Mouse (Mus musculus): ENCODE measurements around the gene Irx3. TPM values are rescaled to one million over a fixed set of nuclear protein-coding genes. Genes with fewer than 3 reads are reported as not detected.

The Irx3 gene
- polyA plus RNA-seq, 1 experiment from 2014 or later = 13.4 TPM

DNA sequence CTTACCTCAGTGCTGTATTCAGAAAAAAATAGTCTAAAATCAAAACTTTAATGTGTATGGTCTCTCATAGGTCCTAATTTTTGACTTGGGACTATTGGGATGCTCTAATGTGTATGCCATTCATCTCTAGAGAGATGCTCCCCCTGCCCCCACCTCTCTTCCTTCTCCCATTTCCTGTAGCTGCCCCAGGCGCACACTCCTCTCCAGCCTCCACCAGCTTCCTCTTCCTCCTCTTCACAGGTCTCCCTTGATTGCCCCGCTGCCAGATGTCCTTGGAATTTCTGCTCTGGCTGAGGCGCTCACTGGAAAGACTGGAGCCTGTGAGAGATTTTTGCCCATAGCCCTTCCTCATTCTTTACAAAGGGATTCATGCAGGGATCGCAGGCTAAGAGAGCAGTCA lies 20.9 kb upstream of the Irx3 start:
- no peak overlapping the region for H3K9ac ChIP-seq (ENCODE audit: low read length)
- no peaks in the 10 kb centered on the region for H3K36me3 ChIP-seq (ENCODE audit: control insufficient read depth, insufficient read depth)
- no peak for ATAC-seq (replicated peaks; ENCODE audit: extremely low read depth, insufficient read depth, low FRiP score)
- peaks cover 16% of the 10 kb centered on the region for H3K4me1 ChIP-seq (ENCODE audit: control insufficient read depth, insufficient read depth, low read length)
- no peak overlapping the region for H3K4me3 ChIP-seq (ENCODE audit: low read length)
- no peaks in the 10 kb centered on the region for H3K9me3 ChIP-seq (replicated peaks; ENCODE audit: control insufficient read depth, low read length)
- no peak overlapping the region for H3K27ac ChIP-seq (ENCODE audit: low read length)
- WGBS = 43% methylated on average over 4 of the region's 4 CpGs
- H3K4me2 ChIP-seq (ENCODE audit: low read depth, low read length) = no peak overlapping the region
- peaks cover 3% of the 10 kb centered on the region for H3K27me3 ChIP-seq (ENCODE audit: control insufficient read depth, insufficient read depth, low read length)

DNA sequence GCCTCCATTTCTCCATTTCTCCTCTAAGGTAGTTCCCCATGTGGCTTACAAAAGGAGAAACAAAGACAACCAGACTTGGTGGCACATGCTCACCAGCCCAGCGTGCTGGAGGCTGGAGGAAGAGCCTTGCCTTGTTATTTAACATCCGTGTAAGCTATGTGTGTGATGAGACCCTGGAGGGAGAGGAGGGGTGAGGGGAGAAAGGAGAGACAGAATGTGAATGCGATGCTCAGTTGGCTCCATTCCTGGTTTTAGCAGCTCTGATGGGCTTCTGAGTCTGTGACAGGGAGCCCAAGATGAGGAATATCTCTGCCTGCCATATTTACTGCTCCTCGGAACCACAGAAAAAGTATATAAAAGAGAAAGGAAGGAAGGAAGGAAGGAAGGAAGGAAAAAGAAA lies 20.1 kb upstream of the Irx3 start:
- H3K27me3 ChIP-seq (ENCODE audit: control insufficient read depth, insufficient read depth, low read length) = peaks cover 3% of the 10 kb centered on the region
- no peaks in the 10 kb centered on the region for H3K9me3 ChIP-seq (replicated peaks; ENCODE audit: control insufficient read depth, low read length)
- no peak overlapping the region for H3K9ac ChIP-seq (ENCODE audit: low read length)
- ATAC-seq (replicated peaks; ENCODE audit: extremely low read depth, insufficient read depth, low FRiP score) = no peak
- peaks cover 16% of the 10 kb centered on the region for H3K4me1 ChIP-seq (ENCODE audit: control insufficient read depth, insufficient read depth, low read length)
- H3K4me3 ChIP-seq (ENCODE audit: low read length) = no peak overlapping the region
- no peak overlapping the region for H3K27ac ChIP-seq (ENCODE audit: low read length)
- WGBS = 53% methylated on average over 4 of the region's 4 CpGs
- H3K4me2 ChIP-seq (ENCODE audit: low read depth, low read length) = no peak overlapping the region
- H3K36me3 ChIP-seq (ENCODE audit: control insufficient read depth, insufficient read depth) = no peaks in the 10 kb centered on the region

DNA sequence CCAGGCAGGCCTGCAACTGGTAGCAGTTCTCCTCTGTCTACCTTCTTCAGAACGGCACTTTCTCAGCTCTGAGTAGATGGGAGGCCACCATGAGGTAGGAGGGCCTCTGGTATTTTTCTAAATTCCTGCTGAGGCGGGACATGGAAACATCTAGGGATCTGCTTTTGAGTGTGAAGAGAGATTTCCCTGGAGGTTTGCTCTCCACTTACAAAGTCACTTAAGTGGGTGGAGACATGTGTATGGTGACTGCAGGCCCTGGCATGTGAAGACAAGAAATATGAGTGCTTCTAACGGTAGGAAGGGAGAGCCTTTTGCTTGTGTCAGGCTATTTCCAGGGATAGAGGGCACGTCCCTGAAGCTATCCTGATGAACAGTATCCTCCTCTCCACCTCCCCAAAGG lies 17.9 kb upstream of the Irx3 start:
- peaks cover 16% of the 10 kb centered on the region for H3K4me1 ChIP-seq (ENCODE audit: control insufficient read depth, insufficient read depth, low read length)
- no peak overlapping the region for H3K9ac ChIP-seq (ENCODE audit: low read length)
- no peaks in the 10 kb centered on the region for H3K9me3 ChIP-seq (replicated peaks; ENCODE audit: control insufficient read depth, low read length)
- ATAC-seq (replicated peaks; ENCODE audit: extremely low read depth, insufficient read depth, low FRiP score) = no peak
- WGBS = 44% methylated on average over 4 of the region's 4 CpGs
- no peak overlapping the region for H3K4me2 ChIP-seq (ENCODE audit: low read depth, low read length)
- H3K27me3 ChIP-seq (ENCODE audit: control insufficient read depth, insufficient read depth, low read length) = peaks cover 3% of the 10 kb centered on the region
- no peak overlapping the region for H3K4me3 ChIP-seq (ENCODE audit: low read length)
- no peaks in the 10 kb centered on the region for H3K36me3 ChIP-seq (ENCODE audit: control insufficient read depth, insufficient read depth)
- 0 out of 2 replicates have a peak overlapping the region, but pooled peaks have one; percentile 7 for H3K27ac ChIP-seq (ENCODE audit: low read length)

DNA sequence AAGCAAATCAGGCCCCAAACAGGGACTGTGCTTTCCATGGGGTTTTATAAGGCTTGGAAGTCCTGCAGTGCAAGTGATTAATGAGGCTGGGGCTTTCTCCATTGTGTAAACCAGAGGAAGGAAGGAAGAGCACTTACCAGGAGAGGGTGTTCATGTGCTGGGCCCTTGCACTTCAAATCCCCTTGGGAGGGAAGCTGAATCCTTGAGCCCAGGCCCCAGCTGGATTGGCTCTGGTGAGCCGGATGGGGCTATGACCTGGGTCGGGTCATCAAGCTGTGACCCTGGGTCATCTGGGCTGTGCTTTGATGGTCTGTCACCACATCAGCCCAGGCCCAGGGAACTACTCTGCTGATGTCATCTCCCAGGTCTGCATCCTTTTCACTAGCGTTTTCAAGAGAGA lies 16.9 kb upstream of the Irx3 start:
- H3K27ac ChIP-seq (ENCODE audit: low read length) = no peak overlapping the region
- no peak for ATAC-seq (replicated peaks; ENCODE audit: extremely low read depth, insufficient read depth, low FRiP score)
- no peak overlapping the region for H3K9ac ChIP-seq (ENCODE audit: low read length)
- H3K4me1 ChIP-seq (ENCODE audit: control insufficient read depth, insufficient read depth, low read length) = peaks cover 19% of the 10 kb centered on the region
- peaks cover 3% of the 10 kb centered on the region for H3K27me3 ChIP-seq (ENCODE audit: control insufficient read depth, insufficient read depth, low read length)
- no peaks in the 10 kb centered on the region for H3K9me3 ChIP-seq (replicated peaks; ENCODE audit: control insufficient read depth, low read length)
- no peaks in the 10 kb centered on the region for H3K36me3 ChIP-seq (ENCODE audit: control insufficient read depth, insufficient read depth)
- no peak overlapping the region for H3K4me3 ChIP-seq (ENCODE audit: low read length)
- 17% methylated on average over 3 of the region's 3 CpGs for WGBS
- H3K4me2 ChIP-seq (ENCODE audit: low read depth, low read length) = no peak overlapping the region

DNA sequence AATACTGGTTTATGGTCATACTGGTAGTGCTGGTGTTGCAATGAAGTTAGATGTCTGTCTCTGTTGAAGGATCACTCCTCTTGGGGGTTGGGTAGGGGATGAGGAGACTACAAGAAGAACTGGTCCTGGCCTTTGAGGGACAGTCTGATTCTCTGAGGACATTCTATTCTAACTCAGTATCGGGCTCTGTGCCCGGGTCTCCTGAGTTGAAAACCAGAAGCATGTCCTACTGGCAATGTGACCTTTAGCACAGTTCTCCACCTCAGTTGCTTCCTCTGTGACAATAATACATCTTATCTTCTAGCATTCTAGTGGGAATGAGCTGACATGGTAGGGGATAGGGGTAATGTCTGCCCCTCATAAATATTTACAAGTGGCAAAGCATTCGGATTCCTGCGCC lies 12.2 kb upstream of the Irx3 start:
- Histone ChIP-seq H3K4me1 (ENCODE audit: control insufficient read depth, insufficient read depth, low read length) (peaks cover 8% of the 10 kb centered on the region; the same call in 1 of the 2 replicates), H3K27me3 (ENCODE audit: control insufficient read depth, insufficient read depth, low read length) (peaks cover 6% of the 10 kb centered on the region), H3K9me3 (replicated peaks; ENCODE audit: control insufficient read depth, low read length) (no peaks in the 10 kb centered on the region), H3K36me3 (ENCODE audit: control insufficient read depth, insufficient read depth) (no peaks in the 10 kb centered on the region), H3K27ac (ENCODE audit: low read length) (no peak overlapping the region), H3K9ac (ENCODE audit: low read length) (no peak overlapping the region), H3K4me3 (ENCODE audit: low read length) (no peak overlapping the region), H3K4me2 (ENCODE audit: low read depth, low read length) (no peak overlapping the region)
- ATAC-seq (replicated peaks; ENCODE audit: extremely low read depth, insufficient read depth, low FRiP score) = 0 out of 2 replicates have a peak, but pooled peaks have one; percentile 23
- WGBS = 76% methylated on average over 4 of the region's 4 CpGs

DNA sequence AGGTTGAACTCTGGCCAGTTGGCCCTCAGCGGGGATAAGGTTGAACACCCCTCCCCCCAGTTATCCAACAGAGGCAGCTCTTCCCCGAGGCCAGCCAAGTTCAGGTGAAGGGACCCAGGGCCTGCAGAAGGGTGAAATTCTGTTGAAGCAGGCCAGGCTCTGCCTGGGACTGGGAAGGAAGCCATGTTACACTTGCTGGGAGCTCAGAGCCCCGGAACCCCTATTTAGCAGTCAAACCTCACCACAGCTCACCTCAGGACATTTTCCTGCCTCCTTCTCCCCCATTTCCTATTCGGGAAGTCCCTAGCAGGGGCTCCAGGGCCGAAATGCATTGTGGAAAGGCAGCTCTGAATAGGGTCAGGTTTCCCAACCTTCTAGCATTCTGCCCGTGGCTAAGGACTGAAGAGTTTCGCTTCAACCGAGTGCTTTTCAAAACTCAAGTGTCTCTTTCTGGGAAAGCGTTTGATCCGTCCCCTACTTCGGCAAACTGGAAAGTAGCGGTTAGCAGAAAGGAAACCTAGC lies 4.9 kb upstream of the Irx3 start:
- Histone ChIP-seq H3K9ac (ENCODE audit: low read length) (0 out of 2 replicates have a peak overlapping the region, but pooled peaks have one; percentile 11), H3K36me3 (ENCODE audit: control insufficient read depth, insufficient read depth) (no peaks in the 10 kb centered on the region), H3K27me3 (ENCODE audit: control insufficient read depth, insufficient read depth, low read length) (peaks cover 60% of the 10 kb centered on the region), H3K9me3 (replicated peaks; ENCODE audit: control insufficient read depth, low read length) (no peaks in the 10 kb centered on the region), H3K4me3 (ENCODE audit: low read length) (peak overlapping the region; percentile 52; the same call in 1 of the 2 replicates), H3K4me2 (ENCODE audit: low read depth, low read length) (peak overlapping the region; percentile 77; the same call in 1 of the 2 replicates), H3K4me1 (ENCODE audit: control insufficient read depth, insufficient read depth, low read length) (peaks cover 5% of the 10 kb centered on the region; the same call in 1 of the 2 replicates), H3K27ac (ENCODE audit: low read length) (no peak overlapping the region)
- no peak for ATAC-seq (replicated peaks; ENCODE audit: extremely low read depth, insufficient read depth, low FRiP score)
- 28% methylated on average over 12 of the region's 12 CpGs for WGBS

DNA sequence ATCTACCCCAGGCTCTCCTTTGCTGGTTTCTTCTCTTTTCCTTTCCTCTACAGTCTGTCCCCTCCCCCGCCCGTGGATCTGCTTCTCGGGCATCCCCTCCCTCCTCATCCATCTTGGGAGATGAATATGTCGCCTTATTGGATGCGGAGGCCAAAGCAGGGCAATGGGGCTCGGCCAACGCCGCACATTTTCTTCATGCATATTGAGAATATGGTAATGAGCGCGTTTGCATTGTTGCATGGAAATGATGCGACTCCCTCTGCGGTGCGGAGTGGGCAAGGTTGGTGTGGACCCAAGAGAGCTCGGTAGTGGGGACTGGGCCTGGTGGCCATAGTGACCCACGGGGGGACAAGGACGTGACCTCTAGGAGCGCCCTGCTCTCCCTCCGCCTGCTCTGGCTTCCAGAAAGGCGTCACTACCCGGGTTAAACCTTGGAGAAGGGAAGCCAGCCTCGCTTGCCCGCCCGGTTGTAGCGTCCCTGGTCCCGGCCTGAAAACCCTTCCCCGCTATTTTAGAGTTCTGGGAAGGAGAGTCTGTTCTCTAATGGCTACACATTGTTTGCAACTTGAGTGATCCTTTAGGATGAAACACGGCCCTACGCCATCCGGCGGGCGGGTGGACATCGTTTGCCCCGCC lies 4.3 kb upstream of the Irx3 start:
- no peak overlapping the region for H3K27ac ChIP-seq (ENCODE audit: low read length)
- peak overlapping the region; percentile 11; the same call in 1 of the 2 replicates for H3K9ac ChIP-seq (ENCODE audit: low read length)
- 16% methylated on average over 33 of the region's 33 CpGs for WGBS
- H3K36me3 ChIP-seq (ENCODE audit: control insufficient read depth, insufficient read depth) = no peaks in the 10 kb centered on the region
- H3K4me1 ChIP-seq (ENCODE audit: control insufficient read depth, insufficient read depth, low read length) = peaks cover 5% of the 10 kb centered on the region; the same call in 1 of the 2 replicates
- no peak for ATAC-seq (replicated peaks; ENCODE audit: extremely low read depth, insufficient read depth, low FRiP score)
- no peaks in the 10 kb centered on the region for H3K9me3 ChIP-seq (replicated peaks; ENCODE audit: control insufficient read depth, low read length)
- peaks cover 60% of the 10 kb centered on the region for H3K27me3 ChIP-seq (ENCODE audit: control insufficient read depth, insufficient read depth, low read length)
- H3K4me3 ChIP-seq (ENCODE audit: low read length) = peak overlapping the region; percentile 52
- H3K4me2 ChIP-seq (ENCODE audit: low read depth, low read length) = peak overlapping the region; percentile 77

DNA sequence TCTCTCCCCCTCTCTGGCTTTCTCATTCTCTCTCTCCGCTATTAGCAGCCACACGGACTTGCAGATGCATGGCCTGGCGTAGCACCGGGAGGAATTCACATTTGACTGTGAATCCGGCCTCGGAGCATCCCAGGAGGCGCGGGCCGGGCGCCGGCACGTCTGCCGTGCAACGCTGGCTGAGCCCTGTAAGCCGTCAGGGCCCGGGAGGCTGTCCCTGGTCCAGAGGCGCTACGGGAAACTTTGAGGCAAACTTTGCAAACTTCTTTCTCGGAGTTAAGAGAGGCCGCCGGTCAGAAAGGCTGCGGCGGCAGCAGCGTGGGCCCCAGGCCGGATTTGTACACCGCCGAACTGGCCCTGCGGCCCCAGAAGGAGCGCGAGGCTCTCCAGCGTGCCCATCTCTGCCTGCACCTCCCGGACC lies 3.4 kb upstream of the Irx3 start:
- Histone ChIP-seq H3K27me3 (ENCODE audit: control insufficient read depth, insufficient read depth, low read length) (peaks cover 67% of the 10 kb centered on the region), H3K9ac (ENCODE audit: low read length) (peak overlapping the region; percentile 68), H3K36me3 (ENCODE audit: control insufficient read depth, insufficient read depth) (no peaks in the 10 kb centered on the region), H3K4me1 (ENCODE audit: control insufficient read depth, insufficient read depth, low read length) (peaks cover 5% of the 10 kb centered on the region; the same call in 1 of the 2 replicates), H3K4me3 (ENCODE audit: low read length) (peak overlapping the region; percentile 52), H3K27ac (ENCODE audit: low read length) (no peak overlapping the region), H3K4me2 (ENCODE audit: low read depth, low read length) (peak overlapping the region; percentile 77), H3K9me3 (replicated peaks; ENCODE audit: control insufficient read depth, low read length) (no peaks in the 10 kb centered on the region)
- ATAC-seq (replicated peaks; ENCODE audit: extremely low read depth, insufficient read depth, low FRiP score) = no peak
- WGBS = 3% methylated on average over 32 of the region's 32 CpGs

All from heart, embryonic 16.5 days (tissue).